Comparison of ENCODE assay signal across 8 mouse cellular contexts in the genomic region with DNA sequence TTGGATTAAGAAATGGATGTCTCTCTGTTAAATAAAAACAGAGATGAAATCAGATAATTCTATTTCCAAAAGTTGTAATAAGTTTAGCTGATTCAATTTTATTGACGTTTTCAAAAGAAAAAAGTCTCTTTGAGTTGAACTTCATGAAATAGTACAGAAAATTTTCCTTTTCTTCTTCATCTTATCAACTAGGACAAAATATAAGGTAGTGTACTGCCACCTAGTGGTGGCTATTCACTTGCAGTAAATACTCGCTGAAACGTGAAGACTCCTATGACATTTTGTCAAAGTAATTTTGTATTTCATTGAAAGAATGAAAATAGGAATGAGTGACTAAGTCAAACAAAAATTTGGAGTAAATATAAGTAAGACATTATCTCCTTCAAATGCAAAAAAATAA. TPM values are rescaled to one million over a fixed set of nuclear protein-coding genes. Genes with fewer than 3 reads are reported as not detected.
A peak's percentile ranks its signal among the peaks of the same experiment; 100 is the strongest.
DNase-seq lines count a peak whose midpoint lies in the region; TF ChIP-seq lines count a peak whose summit lies in the region.

No protein-coding gene starts in this region.

- no peak for TF ChIP-seq POLR2A in lung, adult 2 months (IDR thresholded peaks at IDR 0.05; ENCODE audit: borderline replicate concordance, extremely low read depth, low read depth, low read length)

- H3K27ac ChIP-seq in gastrocnemius, adult 2 months, result no peak overlapping the region

- no peaks in the 10 kb centered on the region for H3K4me1 ChIP-seq in lung, adult 2 months (ENCODE audit: control insufficient read depth, insufficient read depth, low read length)

- DNase-seq in gastrocnemius, adult 2 months, result no peak
- no peak for DNase-seq in gastrocnemius, postnatal 25 days
- DNase-seq in lung, adult 2 months, result no peak
- no peak for DNase-seq in lung, adult 18-20 months
- DNase-seq in MEL-GATA-1-ER (ENCODE audit: extremely low read depth, low read depth), result peak; percentile 25
- DNase-seq in forelimb bud, embryonic 11.5 days (ENCODE audit: low read depth, low spot score), result peak; percentile 76
- peak; percentile 47 for DNase-seq in testis, postnatal 10 days (ENCODE audit: low spot score)
- no peak for DNase-seq in adrenal gland, postnatal 4 days (ENCODE audit: low spot score in 2 of 2)

- WGBS in lung, adult 2 months, result 1% methylated on average over 3 of the region's 3 CpGs

- intact Hi-C loops in gastrocnemius, adult 2 months (cut with DNase I), result loop anchor here (10.0 kb wide), 1 partner anchor 966 kb away; no protein-coding TSS in a partner anchor

- no peak overlapping the region for H3K4me3 ChIP-seq in gastrocnemius, adult 2 months
- no peak overlapping the region for H3K4me3 ChIP-seq in lung, adult 2 months (replicated peaks; ENCODE audit: extremely low read depth, low read depth, low read length)

- peak; percentile 85 for TF ChIP-seq CTCF in gastrocnemius, adult 2 months (IDR thresholded peaks at IDR 0.05)
- TF ChIP-seq CTCF in lung, adult 2 months (IDR thresholded peaks at IDR 0.05; ENCODE audit: insufficient read depth, low read length), result peak; percentile 35; the same call in 1 of the 2 replicates

RNA-seq across cellular contexts. Expression of gene Vwde, which starts 56.1 kb away (rescaled TPM):
- under 1 TPM in 1 of 2 experiments, not detected in 1; 0.08 TPM for total RNA-seq in gastrocnemius, adult 2 months (2021)
- total RNA-seq in gastrocnemius, postnatal 25 days (2021), result not detected
- polyA plus RNA-seq in lung, adult 2 months (2012; rRNA removed), result not detected in 2 replicates
- under 1 TPM; 0.11 to 0.17 TPM for total RNA-seq in adrenal gland, postnatal 4 days (2021)

Comparison
In these comparisons a context has a peak if more than half of its experiments do, and no peak if none do; other contexts are left out.
1. DNase-seq: peak in MEL-GATA-1-ER (single experiment), forelimb bud, embryonic 11.5 days (single experiment) and testis, postnatal 10 days (single experiment); none in gastrocnemius, adult 2 months (single experiment), gastrocnemius, postnatal 25 days (single experiment), lung, adult 2 months (single experiment), lung, adult 18-20 months (0 of 2) and adrenal gland, postnatal 4 days (0 of 2).